Mouse (Mus musculus) megakaryocyte, adult 5-6 weeks (primary cell): ENCODE measurements around the gene Sertad2. TPM values are rescaled to one million over a fixed set of nuclear protein-coding genes. Genes with fewer than 3 reads are reported as not detected.

Experiments
- ATAC-seq: 2 replicates; pipeline ENCODE4 v1.8.0; 2016; ENCODE audit warnings: mild to moderate bottlenecking, inconsistent platforms; ENCODE audit not compliant: poor library complexity, severe bottlenecking
- total RNA-seq, 2 experiments: library from RNA; stranded (forward) in 1 of 2; stranded (reverse) in 1 of 2; fragments of 153-499, 151-499 nt in 1 of 2; fragments of 221-1000, 200-1000 nt in 1 of 2; gene quantifications; 2 replicates each; pipeline versions ENCODE4 v1.2.3 to v1.2.4; 2015 to 2017

Sertad2 gene
- total RNA-seq (2015) (9.1 and 9.7 TPM in 2 replicates), total RNA-seq (2017) (6.9 and 7.0 TPM in 2 replicates)

DNA sequence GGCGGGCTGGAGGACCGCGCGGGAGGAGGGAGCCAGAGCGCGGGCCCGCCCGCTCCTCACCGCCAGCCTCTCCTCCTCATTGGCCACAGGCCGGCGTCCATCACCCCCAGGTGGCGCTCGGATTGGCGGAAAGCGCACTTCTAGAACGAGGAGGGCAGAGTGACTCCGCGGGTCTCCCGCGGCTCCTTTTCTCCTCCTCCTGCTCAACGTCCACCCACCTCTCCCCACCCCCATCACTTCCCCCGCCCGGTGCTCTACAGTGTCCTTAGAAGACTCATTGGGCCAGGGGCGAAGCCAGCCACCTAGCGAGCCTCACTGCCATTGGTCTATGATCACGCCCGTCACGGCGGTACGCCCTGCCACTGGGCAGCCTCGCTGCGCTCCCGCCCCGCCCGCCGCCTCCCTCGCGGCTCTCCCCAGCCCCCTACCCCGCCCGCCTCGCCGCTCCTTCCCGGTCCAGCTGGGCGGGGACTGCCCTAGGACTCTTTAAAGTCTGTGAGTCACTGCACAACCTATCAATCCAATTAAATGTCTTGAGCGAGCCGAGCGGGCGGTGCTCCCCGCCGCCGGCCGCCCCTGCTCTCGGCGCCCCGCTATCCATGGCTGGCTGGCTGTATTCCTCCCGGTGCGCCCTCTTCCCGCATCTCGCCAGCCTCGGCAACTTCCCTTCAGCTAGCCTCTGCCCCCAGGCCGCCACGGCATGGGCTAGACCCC is at the start of gene Sertad2:
Sertad2 (plus strand) TSS at position 515 of the 714 bp plus-strand sequence.
- ATAC-seq = peak; percentile 87

DNA sequence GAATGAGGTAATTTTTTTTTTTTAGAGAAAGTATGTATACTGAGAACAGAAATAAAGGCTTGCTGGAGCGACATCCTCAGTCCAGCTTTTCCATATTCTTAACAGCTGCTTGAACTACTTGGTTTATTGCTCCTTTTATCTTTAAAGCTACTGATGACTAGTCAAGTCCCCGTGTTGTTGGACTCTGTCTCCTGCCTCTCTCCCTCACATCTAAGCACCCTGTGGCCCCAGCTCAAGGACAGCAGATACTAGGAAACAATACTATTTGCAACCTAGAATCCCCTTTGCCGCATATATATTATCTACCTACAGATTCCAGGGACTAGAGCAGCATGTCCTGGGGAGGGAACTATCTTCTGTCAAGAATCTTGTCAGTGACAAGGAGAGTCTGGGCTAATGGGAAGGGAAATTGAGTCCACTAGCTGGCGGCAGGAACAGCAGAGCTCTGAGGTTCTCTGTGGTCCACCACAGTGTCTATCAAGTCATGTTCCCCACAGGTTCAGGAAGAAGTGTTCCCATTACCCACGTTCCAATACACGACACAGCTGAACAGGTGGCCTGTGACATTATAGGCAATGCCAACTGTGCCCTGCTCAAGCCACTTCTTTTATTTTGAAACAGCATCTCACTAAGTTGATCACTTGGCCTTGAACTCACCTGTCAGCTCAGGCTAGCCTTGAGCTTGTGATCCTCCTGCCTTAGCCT is 49.0 kb upstream of the Sertad2 start:
- ATAC-seq = no peak

DNA sequence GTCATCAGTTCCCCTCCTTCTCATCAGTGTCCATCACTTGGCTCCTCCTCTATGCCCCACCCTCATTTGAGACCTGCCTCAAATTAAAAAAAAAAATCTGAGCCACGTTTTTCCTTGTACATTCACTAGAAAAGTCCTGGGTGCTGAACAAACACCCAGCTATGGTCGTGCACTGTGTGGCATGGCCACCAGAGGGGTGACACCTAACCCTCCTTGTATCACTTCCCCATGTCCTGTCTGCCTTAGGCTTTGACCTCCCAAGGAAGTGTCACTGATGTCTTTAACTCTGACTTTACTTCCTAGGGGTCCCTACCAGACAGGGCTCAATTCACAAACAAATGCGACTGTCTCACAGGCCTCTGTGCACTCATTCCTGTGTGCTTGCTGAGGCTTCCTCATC is 42.5 kb upstream of the Sertad2 start:
- peak; percentile 88 for ATAC-seq

DNA sequence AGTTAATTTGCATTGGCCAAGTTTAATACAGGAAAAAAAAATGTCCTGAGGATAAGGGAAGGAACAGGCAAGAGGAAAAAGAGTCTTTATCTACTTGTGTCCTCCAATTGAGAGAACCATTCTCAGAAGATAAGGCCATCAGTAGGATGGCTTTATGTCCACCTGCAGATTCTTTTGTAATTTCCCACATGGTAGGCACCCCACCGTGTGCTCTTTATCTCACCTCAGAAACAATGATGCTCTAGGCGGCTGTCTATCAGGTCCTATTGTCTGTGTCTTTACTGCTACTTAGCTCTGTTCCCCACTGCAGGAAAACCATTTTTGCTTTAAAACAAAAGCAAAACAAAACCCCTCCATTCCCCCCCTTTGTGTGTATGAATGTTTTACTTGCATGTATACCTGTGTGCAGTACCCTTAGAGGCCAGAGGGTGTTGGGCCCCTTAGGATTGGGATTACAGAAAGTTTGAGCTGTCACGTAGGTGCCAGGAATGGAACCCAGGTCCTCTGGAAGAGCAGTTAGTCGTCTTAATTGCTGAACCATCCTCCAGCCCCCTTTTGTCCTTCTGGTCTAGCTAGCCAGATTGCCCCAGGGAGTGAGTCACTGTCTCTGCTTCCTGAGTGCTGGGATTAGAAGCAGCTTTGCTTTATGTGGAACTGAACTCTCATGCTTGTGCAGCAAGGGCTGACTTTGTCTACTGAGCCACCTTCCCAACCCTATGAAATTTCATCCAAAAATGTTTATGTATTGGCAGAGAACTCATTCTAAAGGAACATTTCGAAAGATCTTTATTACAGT is 41.7 kb upstream of the Sertad2 start:
- ATAC-seq = no peak

DNA sequence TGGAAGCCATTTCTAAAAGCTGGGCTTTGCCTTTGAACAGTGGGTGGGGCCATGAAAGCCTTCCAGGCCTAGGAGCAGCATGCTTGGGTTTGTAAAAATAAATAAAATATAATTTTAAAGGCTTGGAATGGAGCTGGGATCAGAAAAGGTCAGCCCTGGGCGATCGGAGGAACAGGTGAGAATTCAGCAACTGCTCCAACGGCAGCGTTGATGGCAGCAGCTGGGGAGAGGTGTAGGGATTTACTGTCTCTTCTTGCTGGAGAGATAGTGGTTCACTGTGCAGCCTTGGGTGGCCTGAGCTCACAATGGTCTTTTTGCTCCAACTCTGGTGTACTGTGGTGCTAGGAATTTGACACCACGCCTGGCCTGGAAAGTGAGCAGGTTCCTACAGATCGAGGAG is 29.5 kb upstream of the Sertad2 start:
- ATAC-seq = no peak

DNA sequence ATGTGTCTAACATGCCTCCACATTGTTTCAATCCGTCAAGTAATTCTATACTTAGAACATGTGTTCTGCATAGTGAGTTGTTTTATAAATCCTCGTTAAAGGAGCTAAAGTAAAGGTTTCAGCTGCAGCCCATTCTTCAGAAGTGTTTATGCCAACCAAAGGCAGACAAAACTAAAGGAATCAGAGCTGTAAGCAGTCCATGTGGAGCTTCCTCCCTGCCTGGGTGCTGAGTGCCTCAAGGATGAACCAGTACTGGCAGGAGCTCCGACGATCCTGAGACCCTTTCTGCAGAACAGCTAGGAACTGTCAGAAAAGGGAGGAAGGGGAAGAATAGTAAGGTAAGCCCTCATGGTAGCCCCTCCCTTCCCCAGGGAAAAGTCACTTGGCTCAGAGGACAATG is 28.3 kb upstream of the Sertad2 start:
- no peak for ATAC-seq

DNA sequence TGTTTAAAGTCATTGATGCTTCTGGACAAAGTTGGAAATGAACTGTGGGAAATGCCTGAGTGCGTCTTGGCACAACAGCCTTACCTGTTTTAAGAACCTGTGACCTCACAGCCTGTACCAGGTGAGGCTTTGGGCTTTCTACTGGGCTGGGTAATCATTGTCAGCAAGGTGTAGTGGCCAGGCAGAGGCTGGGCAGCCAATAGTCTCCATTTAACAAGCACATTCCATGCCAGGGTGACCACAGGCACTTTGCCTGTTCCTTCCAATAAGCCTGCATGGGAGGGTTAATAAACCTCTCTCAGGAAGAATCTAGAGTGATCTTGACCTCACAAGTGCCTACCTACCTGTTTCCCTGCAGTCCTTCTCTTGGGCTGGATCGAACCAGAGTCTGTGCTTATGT is 21.7 kb upstream of the Sertad2 start:
- no peak for ATAC-seq

DNA sequence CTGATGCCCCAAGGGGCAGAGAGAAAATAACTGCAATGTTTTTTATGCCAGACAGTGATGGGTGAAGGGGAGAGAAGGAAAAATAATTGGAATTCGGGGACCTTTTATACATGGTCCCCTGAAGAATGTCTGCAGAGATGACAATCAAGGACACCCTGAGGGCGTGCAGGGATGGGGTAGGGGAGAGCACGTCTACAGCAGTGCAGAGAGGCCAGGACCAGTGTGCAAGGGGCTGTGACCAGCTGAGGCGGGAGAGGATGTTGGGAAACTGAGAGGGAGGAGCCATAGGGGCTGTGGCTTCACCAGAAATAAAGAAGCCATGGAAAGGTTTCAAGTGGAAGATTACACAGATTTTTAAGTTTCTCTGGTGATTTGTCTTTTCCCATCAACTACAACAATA is 20.3 kb upstream of the Sertad2 start:
- ATAC-seq = no peak

DNA sequence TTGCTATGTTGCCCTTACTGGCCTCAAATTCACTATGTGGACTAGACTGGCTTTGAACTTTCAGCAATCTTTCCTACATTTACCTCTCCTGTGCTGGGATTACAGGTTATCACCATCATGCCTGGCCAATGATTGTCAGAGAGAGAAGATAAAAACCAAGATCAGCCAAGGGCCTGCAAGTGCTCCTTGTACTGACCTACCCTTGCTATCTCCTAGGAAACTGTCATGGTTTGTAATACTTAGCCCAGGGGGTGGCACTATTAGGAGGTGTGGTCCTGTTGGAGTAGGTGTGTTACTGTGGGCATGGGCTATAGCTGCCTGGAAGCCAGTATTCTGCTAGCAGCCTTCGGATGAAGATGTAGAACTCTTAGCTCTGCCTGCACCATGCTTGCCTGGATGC is 18.6 kb upstream of the Sertad2 start:
- ATAC-seq = no peak

DNA sequence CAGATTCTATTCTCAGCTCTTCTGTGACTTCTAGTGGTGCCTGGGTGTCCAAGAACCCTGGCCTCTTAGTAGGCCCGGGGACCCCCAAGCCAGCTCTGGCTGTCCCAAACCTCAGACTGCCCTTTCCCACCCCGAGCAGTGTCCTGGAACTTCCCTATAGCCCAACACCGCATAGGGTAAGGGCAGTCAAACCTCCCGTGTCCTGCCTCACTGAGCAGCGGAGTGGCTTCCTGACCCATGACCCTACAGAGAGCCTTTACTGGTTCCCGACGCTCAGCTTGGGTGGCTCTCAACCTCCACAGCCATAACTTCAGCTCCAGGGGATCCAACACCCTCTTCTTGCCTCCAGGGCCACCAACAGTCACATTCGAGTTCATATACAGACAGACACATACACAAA is 17.1 kb upstream of the Sertad2 start:
- ATAC-seq = no peak

DNA sequence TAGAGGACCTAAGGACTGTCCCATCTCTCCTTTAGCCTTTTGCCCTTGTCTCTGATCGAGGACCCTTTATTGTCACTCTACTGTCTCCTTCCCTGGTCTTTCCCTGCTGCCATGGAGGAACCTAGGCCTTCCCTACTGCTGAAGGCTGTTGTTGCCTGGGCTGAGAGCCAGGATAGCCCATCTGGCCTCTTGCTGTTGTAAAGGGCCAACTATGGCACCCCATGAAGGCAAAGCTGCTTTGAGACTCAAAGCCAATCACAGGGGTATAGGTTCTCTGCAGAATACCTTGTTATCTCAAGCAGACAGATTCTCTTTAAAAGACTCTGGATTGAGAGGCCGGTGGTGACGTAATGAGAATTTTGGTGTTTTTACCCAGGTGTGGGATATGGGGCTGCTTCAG is 15.2 kb upstream of the Sertad2 start:
- ATAC-seq = no peak

DNA sequence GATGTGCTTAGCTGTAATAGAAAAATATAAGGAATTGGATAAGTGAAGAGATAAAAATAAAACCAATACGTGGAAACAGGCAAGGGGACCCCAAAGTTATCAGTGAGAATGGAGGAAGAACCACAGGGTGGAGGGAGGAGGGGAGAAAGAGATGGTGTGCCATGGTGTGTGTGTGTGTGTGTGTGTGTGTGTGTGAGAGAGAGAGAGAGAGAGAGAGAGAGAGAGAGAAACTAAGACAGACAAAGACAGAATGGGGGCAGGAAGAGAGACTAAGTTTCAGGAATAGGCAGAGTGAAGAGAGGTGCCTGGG is 11.4 kb upstream of the Sertad2 start:
- 0 out of 2 replicates have a peak, but pooled peaks have one; percentile 2 for ATAC-seq

DNA sequence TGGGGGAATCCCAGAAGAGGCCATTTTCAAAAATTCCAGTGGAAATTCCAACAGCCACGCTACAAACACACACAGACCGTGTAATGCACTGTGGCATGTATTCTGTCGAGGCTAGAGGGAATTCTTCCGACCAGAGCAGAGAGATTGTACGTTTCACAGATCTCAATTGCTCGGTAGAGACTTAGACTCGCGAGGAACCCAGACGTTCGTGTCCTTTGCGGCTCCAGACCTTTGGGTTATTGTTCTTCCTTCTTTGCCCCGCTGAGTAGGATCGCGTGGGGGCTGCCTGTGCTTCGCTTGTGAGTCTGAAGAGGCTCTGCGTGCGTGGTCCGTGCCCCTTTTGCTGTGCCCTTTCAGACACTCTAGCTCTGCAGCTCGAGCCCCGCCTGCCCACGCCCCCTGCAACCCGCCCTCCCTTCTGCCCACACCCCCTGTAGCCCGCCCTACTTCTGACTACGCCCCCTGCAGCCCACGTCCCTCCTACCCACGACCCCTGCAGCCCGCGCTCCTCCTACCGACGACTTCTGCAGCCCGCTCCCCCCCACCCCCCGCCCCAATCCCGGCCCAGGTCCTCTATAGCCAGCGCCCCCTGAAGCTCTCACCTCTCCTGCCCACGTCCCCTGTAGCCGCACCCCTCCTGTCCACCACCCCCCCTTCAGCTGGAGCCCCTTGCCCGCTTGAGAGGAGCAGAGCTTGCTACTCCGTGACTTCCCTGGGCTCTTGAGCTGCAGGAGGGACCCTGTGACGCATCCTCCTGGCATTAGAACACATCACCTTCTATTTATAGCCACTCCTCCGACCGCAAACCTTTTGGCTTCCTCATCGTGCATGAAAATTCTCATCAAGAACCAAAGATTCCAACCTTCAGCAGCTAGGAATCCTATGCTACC is 10.8 kb upstream of the Sertad2 start:
- ATAC-seq = peak; percentile 88

DNA sequence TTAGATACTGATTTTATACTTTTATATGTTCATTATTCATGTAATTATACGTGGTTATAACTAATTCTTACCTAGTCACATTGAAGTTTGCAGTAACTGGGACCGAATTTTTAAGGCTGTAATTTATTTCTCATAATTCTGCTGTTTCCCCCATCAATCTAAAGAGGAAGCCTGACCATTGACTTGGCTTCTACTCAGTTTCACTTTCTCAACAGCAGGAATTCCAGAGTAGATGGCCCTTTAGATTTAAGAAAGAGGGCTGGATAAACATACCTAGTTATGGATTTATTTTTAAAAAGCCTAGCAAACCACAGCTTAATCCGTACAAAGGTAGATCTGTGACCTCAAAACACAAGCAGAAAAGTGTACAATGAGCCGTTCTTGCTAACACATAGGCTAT is 9.8 kb upstream of the Sertad2 start:
- ATAC-seq = 0 out of 2 replicates have a peak, but pooled peaks have one; percentile 23

DNA sequence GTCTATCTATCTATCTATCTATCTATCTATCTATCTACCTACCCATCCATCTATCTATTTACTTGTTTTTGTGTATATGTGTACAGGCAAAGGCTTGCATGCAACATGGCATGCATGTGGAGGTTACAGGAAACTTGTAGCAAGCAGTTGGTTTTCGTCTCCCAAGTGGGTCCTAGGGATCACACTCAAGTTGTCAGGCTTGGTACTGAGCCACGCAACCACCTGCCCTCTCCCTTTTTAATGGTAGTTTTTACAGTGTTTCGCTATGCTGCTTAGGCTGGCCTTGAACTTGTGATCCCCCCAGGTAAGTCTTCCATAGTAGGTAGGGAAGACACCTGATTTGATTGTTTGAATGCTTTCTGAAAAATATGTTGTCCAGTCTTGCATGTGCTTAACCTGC is 5.8 kb upstream of the Sertad2 start:
- no peak for ATAC-seq

DNA sequence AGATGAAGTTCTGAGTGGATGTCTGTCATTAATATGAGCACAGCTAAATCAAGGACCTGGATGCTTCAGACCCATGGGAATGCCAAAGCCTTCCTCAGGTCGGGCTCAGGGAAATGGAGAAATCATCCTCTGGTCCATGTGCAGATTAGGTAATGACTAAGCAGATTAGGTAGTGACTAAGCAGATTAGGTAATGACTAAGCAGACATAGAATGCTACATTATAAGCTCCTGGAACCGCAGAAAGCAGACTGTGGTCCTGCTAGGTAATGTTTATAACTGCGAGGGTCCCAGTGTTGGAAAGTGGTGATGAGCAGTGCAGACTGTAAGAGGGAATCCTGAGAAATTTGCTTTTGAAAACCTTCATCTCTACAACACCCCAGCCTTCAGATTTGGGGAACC is 4.6 kb upstream of the Sertad2 start:
- ATAC-seq = no peak

DNA sequence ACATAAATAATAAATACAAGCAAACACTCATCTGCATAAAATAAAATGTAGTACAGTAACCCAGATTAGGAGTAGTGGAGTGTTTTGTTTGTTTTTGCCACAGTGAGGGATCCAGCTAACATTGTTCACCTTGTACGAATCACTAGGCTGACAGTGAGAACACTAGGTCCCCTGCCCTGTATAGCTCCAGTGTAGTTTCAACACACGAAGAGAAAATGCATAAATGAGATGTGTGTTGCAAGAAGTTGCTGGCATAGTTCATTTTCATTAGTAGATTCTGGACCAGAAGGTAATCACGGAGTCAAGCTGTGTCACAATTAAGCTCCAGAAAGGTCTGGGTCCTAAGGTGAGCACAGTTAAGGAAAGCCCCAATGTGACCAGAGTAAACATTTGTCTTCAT is 1.8 kb upstream of the Sertad2 start:
- no peak for ATAC-seq

DNA sequence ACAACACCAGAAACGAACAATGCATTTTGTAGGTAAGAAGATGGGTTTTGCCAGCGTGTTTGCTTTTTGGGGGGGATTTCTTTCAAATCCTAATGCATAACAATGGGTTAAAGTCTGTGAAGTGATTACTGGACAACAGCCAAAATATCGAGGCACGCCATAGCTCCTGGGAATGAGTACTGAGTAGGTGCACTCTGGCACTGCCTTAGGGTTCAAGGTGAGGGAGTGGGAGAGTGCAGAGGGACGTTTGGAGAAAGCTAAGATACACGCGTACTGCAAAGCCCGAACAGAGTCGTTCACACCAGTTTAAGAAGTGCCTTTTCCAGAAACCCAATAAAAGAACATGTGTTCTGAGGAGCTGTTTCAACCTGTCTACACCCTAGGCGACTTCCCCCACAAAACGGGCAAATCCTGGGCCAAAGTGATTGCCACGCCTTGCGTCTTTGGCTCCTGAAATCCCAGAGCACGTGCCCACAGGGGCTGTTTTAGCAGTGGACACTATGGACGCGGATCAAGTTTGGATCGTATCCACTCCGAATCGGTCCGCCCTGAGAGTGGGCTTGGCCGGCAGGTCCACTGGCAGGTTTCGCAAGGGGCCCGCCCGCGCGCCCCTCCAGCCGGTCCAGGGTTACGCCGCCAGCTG is 937 bp upstream of the Sertad2 start:
- ATAC-seq = no peak

DNA sequence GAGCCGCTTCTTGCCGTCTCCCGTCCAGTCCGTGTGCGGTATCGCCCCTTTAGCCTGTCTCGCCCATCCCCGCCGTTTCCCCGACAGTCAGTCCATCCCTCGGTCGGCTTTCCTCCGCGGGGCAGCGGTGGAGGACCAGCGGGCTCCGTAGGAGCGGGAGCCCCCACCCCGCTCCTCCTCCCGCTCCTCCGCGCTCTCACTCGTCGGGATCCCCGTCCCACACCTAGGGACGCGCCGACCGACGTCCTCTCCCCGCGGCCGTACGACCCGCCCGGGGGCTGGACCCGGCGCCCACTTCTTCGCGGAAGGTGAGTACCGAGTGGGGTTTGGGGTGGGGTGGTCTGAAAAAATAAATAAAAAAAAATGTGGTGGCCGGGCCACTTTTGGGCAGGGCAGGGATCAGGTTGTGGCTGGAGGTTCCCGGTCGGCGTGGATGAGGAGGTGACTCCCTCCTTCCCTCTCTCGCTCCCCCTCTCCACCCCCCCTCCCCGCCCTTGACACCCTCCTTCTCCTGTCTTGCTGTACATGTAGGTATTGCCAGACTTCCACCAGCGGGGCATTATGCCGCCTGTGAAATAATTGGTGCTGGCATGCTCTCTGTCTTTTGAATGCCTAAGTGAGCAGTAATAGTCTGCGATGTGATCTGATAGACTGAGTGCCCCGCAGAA is 534 bp downstream of the Sertad2 start:
- peak; percentile 3 for ATAC-seq

DNA sequence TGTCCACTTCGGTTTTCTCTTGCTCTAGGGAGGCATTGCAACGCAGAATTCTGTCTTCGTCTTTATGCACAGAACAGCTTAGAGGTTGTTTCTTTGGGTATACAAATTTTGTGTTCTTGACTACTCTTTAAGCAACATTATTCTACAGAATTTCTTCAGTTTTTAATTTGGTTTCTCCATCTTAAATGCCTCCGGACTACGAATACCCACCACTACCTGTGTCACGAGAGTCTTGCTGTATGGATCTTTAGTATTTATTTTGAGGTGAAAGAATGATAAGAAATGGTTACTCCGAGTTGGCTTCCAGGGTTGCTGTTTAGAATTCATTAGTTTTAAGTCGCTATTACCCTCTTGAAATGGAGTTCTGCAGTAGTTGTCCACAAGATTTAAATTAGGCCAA is 1.3 kb downstream of the Sertad2 start:
- ATAC-seq = no peak
